Mouse (Mus musculus): ENCODE measurements at regions not wholly inside any gene's neighbourhood (a gene's known extent, or its start where the extent isn't known, plus 50 kb on each side); places are given as distances from the start of the nearest gene placed in this dataset.

DNA sequence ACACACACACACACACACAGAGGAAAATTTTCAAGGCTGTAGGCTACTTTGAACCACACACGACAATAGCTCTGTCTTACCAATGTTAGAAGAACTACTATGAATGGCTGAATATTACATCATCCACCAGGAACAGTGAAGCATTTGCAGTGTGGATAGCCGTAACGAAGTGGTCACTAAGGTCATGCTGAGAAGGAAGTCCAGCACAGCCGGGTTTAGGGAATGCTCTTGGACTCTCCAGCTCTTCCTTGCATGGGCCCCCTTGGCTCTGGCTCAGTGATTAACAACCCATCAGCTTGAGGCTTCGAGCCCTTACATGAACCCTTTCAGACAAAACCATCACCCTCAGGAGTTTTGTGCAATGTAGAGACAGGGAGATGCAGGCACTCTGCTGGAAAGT lies 245.3 kb downstream of the Adamts20 start:
- DNase-seq (ENCODE audit: low read depth, low spot score) = no peak

DNA sequence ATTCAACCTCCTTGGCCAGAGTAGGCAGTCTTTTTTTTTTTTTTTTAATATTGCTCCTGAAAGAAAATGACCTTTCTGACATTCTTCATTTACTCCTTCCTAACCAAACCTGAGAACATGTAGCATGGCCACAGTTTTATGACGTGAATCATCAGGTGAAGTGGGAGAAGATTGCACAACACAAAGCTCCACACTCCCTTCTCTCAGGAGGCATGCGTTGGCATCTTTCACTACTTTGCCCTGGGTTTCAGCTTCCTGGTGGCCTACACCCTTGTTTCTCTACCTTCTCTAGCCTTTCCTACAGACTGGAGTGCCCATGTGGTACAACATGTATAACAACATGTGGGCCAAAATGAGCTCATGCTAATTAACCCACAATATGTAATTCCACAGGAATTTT lies 248.5 kb downstream of the Adamts20 start:
- DNase-seq (ENCODE audit: low read depth, low spot score) = no peak

DNA sequence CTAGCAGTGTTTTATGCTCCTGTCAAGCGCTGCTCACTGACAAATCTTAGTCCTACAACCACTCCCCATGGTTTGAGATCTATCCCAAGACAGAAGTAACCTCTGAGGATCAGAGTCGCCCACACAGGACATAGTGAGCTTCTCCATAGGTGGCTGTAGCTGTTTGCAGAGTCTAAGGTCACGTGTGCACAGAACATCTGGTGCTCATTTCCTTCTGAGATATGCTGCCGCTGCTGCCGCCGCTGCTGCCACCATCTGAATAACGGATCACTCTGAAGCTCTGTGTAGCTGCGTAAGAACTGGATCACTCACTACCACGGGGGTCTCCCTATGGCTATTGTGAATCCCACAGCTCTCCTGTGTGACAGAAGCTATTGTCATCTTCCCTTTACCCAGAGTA lies 250.8 kb downstream of the Adamts20 start:
- DNase-seq (ENCODE audit: low read depth, low spot score) = no peak

DNA sequence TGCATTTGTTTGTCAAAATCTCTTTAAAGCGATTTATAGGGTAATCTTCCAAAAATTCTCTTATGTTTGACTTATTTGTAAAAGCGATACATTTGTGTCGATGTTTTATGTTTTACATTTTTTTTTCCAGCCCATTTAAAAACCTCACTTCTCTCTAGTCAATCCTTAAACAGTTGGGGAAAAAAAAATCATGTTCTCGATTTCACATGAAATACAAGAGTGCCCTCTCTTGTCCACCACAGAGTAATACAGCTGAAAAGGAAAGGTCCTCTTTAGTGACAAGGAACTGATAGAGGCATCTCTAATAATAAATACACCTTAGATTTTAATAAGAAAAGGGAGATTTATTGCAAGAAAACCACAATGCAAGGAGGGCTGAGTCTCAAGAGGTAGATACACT lies 251.8 kb downstream of the Adamts20 start:
- DNase-seq (ENCODE audit: low read depth, low spot score) = peak; percentile 18

DNA sequence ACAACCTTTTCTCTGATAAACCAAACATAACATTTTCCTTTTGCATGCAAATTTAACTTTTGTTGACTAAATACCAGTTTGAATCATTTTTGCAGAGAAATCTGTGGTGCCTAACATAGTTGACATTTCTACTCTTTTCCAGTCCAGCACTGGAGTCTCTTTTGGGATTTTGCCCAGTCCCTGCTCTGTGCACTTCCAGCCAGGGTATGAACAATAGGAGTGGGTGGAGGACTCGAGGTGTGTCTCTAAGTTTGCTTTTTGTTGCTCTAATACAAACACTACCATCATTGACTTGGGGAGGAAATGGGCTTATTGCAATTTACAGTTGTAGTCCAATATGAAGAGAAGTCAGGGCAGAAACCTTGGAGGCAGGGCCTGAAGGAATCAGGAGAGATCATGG lies 256.7 kb downstream of the Adamts20 start:
- no peak for DNase-seq (ENCODE audit: low read depth, low spot score)

GRCm38 (mm10) chr15:94206454-94206853 lies 258.8 kb downstream of the Adamts20 start:
- no peak for DNase-seq (ENCODE audit: low read depth, low spot score)

GRCm38 (mm10) chr15:94205309-94205893 lies 259.8 kb downstream of the Adamts20 start:
- no peak for DNase-seq (ENCODE audit: low read depth, low spot score)

- DNase-seq (ENCODE audit: low read depth, low spot score) = no peak
Observed at GRCm38 (mm10) chr15:94190081-94190488, 275.1 kb downstream of the Adamts20 start.

DNA sequence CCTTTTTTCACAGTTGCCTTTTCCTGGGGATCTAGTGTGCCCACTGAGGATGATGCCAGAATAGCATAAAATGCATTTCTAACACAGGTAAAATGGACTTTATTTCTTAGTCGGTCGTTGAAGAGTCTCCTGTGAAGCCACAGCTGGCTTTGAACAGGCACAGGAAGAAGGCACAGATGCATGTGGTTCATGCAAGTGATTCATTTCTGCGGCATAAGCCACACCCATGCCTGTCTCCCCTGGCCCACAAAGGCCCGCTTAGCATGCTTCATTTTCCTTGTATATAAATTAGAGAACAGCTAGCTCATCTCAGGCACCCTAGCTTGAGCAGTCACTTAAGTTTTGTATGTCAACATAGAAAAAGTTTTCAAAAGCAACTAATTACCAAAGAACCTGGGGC lies 277.6 kb downstream of the Adamts20 start:
- no peak for DNase-seq (ENCODE audit: low read depth, low spot score)

- peak; percentile 84 for DNase-seq (ENCODE audit: low read depth, low spot score)
Observed at GRCm38 (mm10) chr15:94183663-94184375, 281.4 kb downstream of the Adamts20 start.

GRCm38 (mm10) chr15:94174083-94174482 lies 291.1 kb downstream of the Adamts20 start:
- no peak for DNase-seq (ENCODE audit: low read depth, low spot score)

GRCm38 (mm10) chr15:94160806-94161205 lies 304.4 kb downstream of the Adamts20 start:
- DNase-seq (ENCODE audit: low read depth, low spot score) = no peak

GRCm38 (mm10) chr15:94139534-94139958 lies 325.7 kb downstream of the Adamts20 start:
- DNase-seq (ENCODE audit: low read depth, low spot score) = peak; percentile 21

GRCm38 (mm10) chr15:94137159-94137952 lies 327.9 kb downstream of the Adamts20 start:
- no peak for DNase-seq (ENCODE audit: low read depth, low spot score)

DNA sequence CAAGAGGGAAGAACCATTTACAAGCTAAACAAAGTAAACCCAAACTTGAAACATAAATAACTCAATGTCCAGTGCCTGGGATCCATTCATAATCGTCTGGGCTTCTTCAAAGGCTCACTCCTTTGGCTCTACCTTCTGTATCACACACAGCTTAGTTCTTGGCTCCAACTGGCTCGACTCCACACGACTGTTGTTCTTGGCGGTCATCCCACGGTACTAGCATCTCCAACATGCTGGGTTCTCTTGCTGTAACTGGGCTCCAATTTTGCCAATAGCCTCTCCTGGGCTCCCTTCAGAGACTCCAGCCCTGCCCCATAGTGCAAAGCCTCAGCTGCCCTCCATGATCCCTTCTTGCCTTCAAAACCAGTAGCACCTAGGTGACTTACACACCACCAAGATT lies 352.4 kb downstream of the Adamts20 start:
- no peak for DNase-seq (ENCODE audit: low read depth, low spot score)

DNA sequence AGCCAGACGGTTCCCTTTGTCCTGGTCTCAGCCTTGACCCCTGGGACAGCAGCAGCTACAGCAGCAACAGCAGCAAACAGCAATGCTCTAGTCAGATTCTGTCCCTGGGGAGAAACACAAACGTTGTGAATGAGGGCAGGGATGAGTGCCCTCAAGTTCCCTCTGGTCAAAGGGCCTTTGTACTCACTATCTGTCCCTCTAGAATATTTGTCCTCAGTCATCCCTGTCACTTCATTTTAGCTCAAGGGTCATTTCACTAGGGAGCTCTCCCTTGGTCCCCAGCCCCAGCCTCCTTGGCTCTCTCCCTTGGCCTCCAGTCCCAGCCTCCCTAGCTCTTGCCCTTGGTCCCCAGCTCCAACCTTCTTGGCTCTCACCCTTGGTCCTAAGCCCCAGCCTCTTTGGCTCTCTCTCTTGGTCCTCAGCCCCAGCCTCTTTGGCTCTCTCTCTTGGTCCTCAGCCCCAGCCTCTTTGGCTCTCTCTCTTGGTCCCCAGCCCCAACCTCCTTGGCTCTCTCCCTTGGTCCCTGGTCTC lies 358.0 kb downstream of the Adamts20 start:
- no peak for DNase-seq (ENCODE audit: low read depth, low spot score)

DNA sequence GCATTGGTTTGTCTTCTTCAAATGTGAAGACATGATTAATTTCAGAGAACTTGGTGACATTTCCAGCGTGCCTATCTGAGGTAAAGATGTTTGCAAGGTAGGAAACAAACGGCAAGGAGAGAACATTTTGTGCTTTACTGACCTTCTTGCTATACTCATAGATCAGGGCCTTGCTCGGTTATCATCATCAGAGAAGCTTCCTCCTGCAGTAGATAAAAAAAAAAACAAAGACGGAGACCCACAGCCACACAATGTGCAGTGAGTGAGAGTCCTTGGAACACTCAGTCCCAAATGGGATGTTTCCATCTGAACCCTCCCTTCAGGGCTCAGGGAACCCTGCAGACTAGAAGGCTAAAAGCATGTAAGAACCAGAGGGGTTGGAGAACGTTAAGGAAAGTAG lies 374.6 kb downstream of the Adamts20 start:
- DNase-seq (ENCODE audit: low read depth, low spot score) = no peak

- no peak for DNase-seq (ENCODE audit: low read depth, low spot score)
Observed at GRCm38 (mm10) chr15:94089856-94090255, 375.4 kb downstream of the Adamts20 start.

- no peak for DNase-seq (ENCODE audit: low read depth, low spot score)
Observed at GRCm38 (mm10) chr15:94082369-94082768, 382.8 kb downstream of the Adamts20 start.

- no peak for DNase-seq (ENCODE audit: low read depth, low spot score)
Observed at GRCm38 (mm10) chr15:94077056-94077455, 388.2 kb downstream of the Adamts20 start.

- DNase-seq (ENCODE audit: low read depth, low spot score) = no peak
Observed at GRCm38 (mm10) chr15:94074161-94074950, 390.9 kb downstream of the Adamts20 start.

DNA sequence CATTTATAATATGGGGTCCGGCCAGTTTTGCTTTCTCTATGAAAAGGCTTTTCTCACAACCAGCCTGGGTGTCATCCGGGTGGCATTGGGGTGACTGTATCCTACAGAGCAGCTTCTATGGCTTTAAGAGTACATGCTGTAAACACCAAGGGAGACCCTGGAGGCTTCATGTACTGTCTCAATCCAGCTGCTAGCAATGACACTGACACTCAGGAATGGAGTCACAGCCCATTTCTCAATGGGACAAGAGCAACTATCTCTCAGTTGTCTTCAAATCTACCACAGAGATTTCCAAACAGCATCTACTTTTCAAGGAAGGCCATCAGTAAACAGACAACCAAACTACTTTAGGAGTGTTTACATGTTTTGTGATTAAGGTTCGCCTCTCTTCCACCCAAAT lies 397.5 kb downstream of the Adamts20 start:
- no peak for DNase-seq (ENCODE audit: low read depth, low spot score)

All from ES-CJ7 (cell line).